Mouse (Mus musculus): Measurements from ENCODE around the gene Tcf7l2. TPM values are rescaled to one million over a fixed set of nuclear protein-coding genes. Genes with fewer than 3 reads are reported as not detected.

The Tcf7l2 gene
- total and polyA plus RNA-seq, 3 experiments, result not detected

GRCm38 (mm10) chr19:55867905-55868304, 126.3 kb downstream of the Tcf7l2 start:
- Histone ChIP-seq H3K79me2 (replicated peaks; ENCODE audit: control insufficient read depth, extremely low read depth, insufficient read depth, poor library complexity, severe bottlenecking) (no peaks in the 10 kb centered on the region), H3K36me3 (replicated peaks in 1 of 2; ENCODE audit: control insufficient read depth in 1 of 2, insufficient read depth in 1 of 2, low read length in 1 of 2) (no peaks in the 10 kb centered on the region), H3K9ac (ENCODE audit: insufficient read depth, low read depth) (no peak overlapping the region), H3K4me3 (replicated peaks in 1 of 3; ENCODE audit: low read depth in 2 of 3, low read length in 2 of 3, poor library complexity in 1 of 3) (no peak overlapping the region), H3K9me3 (replicated peaks; ENCODE audit: low read length) (no peaks in the 10 kb centered on the region), H3K27me3 (replicated peaks) (peaks cover 83% of the 10 kb centered on the region), H3K4me2 (ENCODE audit: insufficient read depth, low read depth, poor library complexity, severe bottlenecking) (no peak overlapping the region), H3K4me1 (ENCODE audit: control insufficient read depth in 1 of 2, insufficient read depth in 2 of 2) (peaks cover 7 to 12% of the 10 kb centered on the region in 2 experiments; a peak in 3 of 4 replicates), H3K27ac (ENCODE audit: insufficient read depth, low read depth) (no peak overlapping the region)
- TF ChIP-seq CTCF (conservative IDR thresholded peaks at IDR 0.05 in 1 of 2, IDR thresholded peaks at IDR 0.05 in 1 of 2; ENCODE audit: low read depth in 2 of 2, low read length in 2 of 2) (no peak), USF1 (IDR thresholded peaks at IDR 0.05; ENCODE audit: low read depth, low read length) (no peak), E2F4 (IDR thresholded peaks at IDR 0.05; ENCODE audit: insufficient replicate concordance, low read depth, low read length) (no peak), HCFC1 (IDR thresholded peaks at IDR 0.05; ENCODE audit: low read depth, low read length) (no peak), MAZ (IDR thresholded peaks at IDR 0.05; ENCODE audit: low read depth, low read length) (no peak), MAFK (IDR thresholded peaks at IDR 0.05; ENCODE audit: insufficient replicate concordance, low read length) (no peak), CHD1 (IDR thresholded peaks at IDR 0.05; ENCODE audit: low read depth, low read length) (no peak), ZC3H11A (IDR thresholded peaks at IDR 0.05; ENCODE audit: low read depth, low read length) (no peak)
- dilution Hi-C loops (cut with MboI; ENCODE audit: extremely low pct_ligation_motif_present, extremely low pct_unique_long_range_greater_than_20kb, low sequenced_read_pairs), result no loop called here
- DNase-seq (ENCODE audit: extremely low read depth), result no peak
- in situ Hi-C loops (cut with MboI; ENCODE audit: low pct_ligation_motif_present, low pct_unique_long_range_greater_than_20kb, low sequenced_read_pairs), result no loop called here

- in situ Hi-C loops (cut with MboI; ENCODE audit: low pct_ligation_motif_present, low pct_unique_long_range_greater_than_20kb, low sequenced_read_pairs) (no loop called here), dilution Hi-C loops (cut with MboI; ENCODE audit: extremely low pct_ligation_motif_present, extremely low pct_unique_long_range_greater_than_20kb, low sequenced_read_pairs) (no loop called here)
- H3K27ac ChIP-seq (ENCODE audit: insufficient read depth, low read depth), result no peak overlapping the region
- no peaks in the 10 kb centered on the region for H3K36me3 ChIP-seq (replicated peaks in 1 of 2; ENCODE audit: control insufficient read depth in 1 of 2, insufficient read depth in 1 of 2, low read length in 1 of 2)
- H3K4me3 ChIP-seq (replicated peaks in 1 of 3; ENCODE audit: low read depth in 2 of 3, low read length in 2 of 3, poor library complexity in 1 of 3), result no peak overlapping the region
- H3K9me3 ChIP-seq (replicated peaks; ENCODE audit: low read length), result no peaks in the 10 kb centered on the region
- H3K79me2 ChIP-seq (replicated peaks; ENCODE audit: control insufficient read depth, extremely low read depth, insufficient read depth, poor library complexity, severe bottlenecking), result no peaks in the 10 kb centered on the region
- peaks cover 7 to 9% of the 10 kb centered on the region in 2 experiments; a peak in 3 of 4 replicates for H3K4me1 ChIP-seq (ENCODE audit: control insufficient read depth in 1 of 2, insufficient read depth in 2 of 2)
- TF ChIP-seq RCOR1 (conservative IDR thresholded peaks at IDR 0.05; ENCODE audit: low read depth, low read length), result no peak
- TF ChIP-seq MEF2A (IDR thresholded peaks at IDR 0.05; ENCODE audit: borderline replicate concordance, low read depth, low read length), result no peak
- TF ChIP-seq KAT2A (IDR thresholded peaks at IDR 0.05; ENCODE audit: insufficient replicate concordance, low read length), result no peak
- no peak for TF ChIP-seq BHLHE40 (IDR thresholded peaks at IDR 0.05; ENCODE audit: low read depth, low read length)
- TF ChIP-seq ZKSCAN1 (IDR thresholded peaks at IDR 0.05; ENCODE audit: borderline replicate concordance, low read depth, low read length), result no peak
- TF ChIP-seq MAX (IDR thresholded peaks at IDR 0.05; ENCODE audit: low read length), result no peak
- TF ChIP-seq POLR2A (IDR thresholded peaks at IDR 0.05; ENCODE audit: low read depth, low read length), result no peak
- TF ChIP-seq PAX5 (IDR thresholded peaks at IDR 0.05; ENCODE audit: low read length), result no peak
- no peak for TF ChIP-seq IRF4 (IDR thresholded peaks at IDR 0.05; ENCODE audit: low read depth, low read length)
- no peak for TF ChIP-seq JUN (IDR thresholded peaks at IDR 0.05; ENCODE audit: insufficient read depth, low read depth, low read length)
- no peak for TF ChIP-seq NELFE (IDR thresholded peaks at IDR 0.05; ENCODE audit: low read depth, low read length)
- no peak for TF ChIP-seq NRF1 (IDR thresholded peaks at IDR 0.05; ENCODE audit: low read depth, low read length)
- TF ChIP-seq ZNF384 (IDR thresholded peaks at IDR 0.05; ENCODE audit: low read depth, low read length), result no peak
- TF ChIP-seq CHD2 (IDR thresholded peaks at IDR 0.05; ENCODE audit: low read length), result no peak
- TF ChIP-seq TCF12 (IDR thresholded peaks at IDR 0.05; ENCODE audit: low read depth, low read length), result no peak
- no peak for TF ChIP-seq ETS1 (conservative IDR thresholded peaks at IDR 0.05; ENCODE audit: low read depth, low read length)
- TF ChIP-seq E2F4 (IDR thresholded peaks at IDR 0.05; ENCODE audit: insufficient replicate concordance, low read depth, low read length), result no peak
- TF ChIP-seq MXI1 (IDR thresholded peaks at IDR 0.05; ENCODE audit: low read depth, low read length), result no peak
- no peak for TF ChIP-seq SIN3A (IDR thresholded peaks at IDR 0.05; ENCODE audit: low read length)
- no peak for TF ChIP-seq CTCF (conservative IDR thresholded peaks at IDR 0.05 in 1 of 2, IDR thresholded peaks at IDR 0.05 in 1 of 2; ENCODE audit: low read depth in 2 of 2, low read length in 2 of 2)
- H3K27me3 ChIP-seq (replicated peaks), result peaks cover 81% of the 10 kb centered on the region
- H3K4me2 ChIP-seq (ENCODE audit: insufficient read depth, low read depth, poor library complexity, severe bottlenecking), result no peak overlapping the region
- no peak overlapping the region for H3K9ac ChIP-seq (ENCODE audit: insufficient read depth, low read depth)
- no peak for DNase-seq (ENCODE audit: extremely low read depth)
Measured at GRCm38 (mm10) chr19:55868597-55868996, 127.0 kb downstream of the Tcf7l2 start.

All from CH12.LX (cell line).